Mouse (Mus musculus): ENCODE data around the gene Olfr1413. TPM values are rescaled to one million over a fixed set of nuclear protein-coding genes. Genes with fewer than 3 reads are reported as not detected.

The Olfr1413 gene
- total RNA-seq, 1 experiment from 2014 or later = not detected

Other genes starting within 250 kb of the Olfr1413 start
- 89.5 to 119 TPM (median 89.7 TPM) in 3 replicates for gene Ndufa10, start 97.5 kb upstream of the Olfr1413 start, total RNA-seq (2017)
- gene Olfr1416, start 86.2 kb upstream of the Olfr1413 start, total RNA-seq (2017) = not detected in 3 replicates
- gene Olfr1415, start 75.2 kb upstream of the Olfr1413 start, total RNA-seq (2017) = not detected in 3 replicates
- gene Olfr1414, start 52.7 kb upstream of the Olfr1413 start, total RNA-seq (2017) = not detected in 3 replicates
- gene Olfr1412, start 14.5 kb downstream of the Olfr1413 start, total RNA-seq (2017) = not detected in 3 replicates
- gene Olfr1411, start 23.1 kb downstream of the Olfr1413 start, total RNA-seq (2017) = not detected in 3 replicates
- gene Olfr1410, start 34.5 kb downstream of the Olfr1413 start, total RNA-seq (2017) = not detected in 3 replicates
- gene Olfr12, start 46.5 kb downstream of the Olfr1413 start, total RNA-seq (2017) = not detected in 3 replicates
- 57.2 to 123 TPM (median 99.5 TPM) in 3 replicates for gene Cops9, start 70.7 kb downstream of the Olfr1413 start, total RNA-seq (2017)
- not detected in 3 replicates for gene Otos, start 77.5 kb downstream of the Olfr1413 start, total RNA-seq (2017)